8 mouse cellular contexts compared by ENCODE assay signal in genomic region chr17:26620786-26621766, GRCm38 (mm10). TPM values are rescaled to one million over a fixed set of nuclear protein-coding genes. Genes with fewer than 3 reads are reported as not detected.
A peak's percentile ranks its signal among the peaks of the same experiment; 100 is the strongest.
DNase-seq lines count a peak whose midpoint lies in the region; ATAC-seq and TF ChIP-seq lines count a peak whose summit lies in the region.
"Had no signal": no experiment of that assay in that cellular context is flagged by ENCODE, and none has a peak within 500 bp of the region (broad histone marks: within the 10 kb centered on the region; RNA-seq: fewer than 3 reads in every experiment).

No protein-coding gene starts in this region.

- peak overlapping the region; percentile 47; the same call in 1 of the 2 replicates for H3K27ac ChIP-seq in midbrain, postnatal 0 days (ENCODE audit: low read depth, low read length)
- no peak overlapping the region for H3K27ac ChIP-seq in midbrain, embryonic 14.5 days (replicated peaks; ENCODE audit: low read depth, low read length)
- H3K27ac ChIP-seq in bone marrow, adult 2 months (ENCODE audit: control insufficient read depth, insufficient read depth, low read depth, low read length, poor library complexity): peak overlapping the region; percentile 50
- H3K27ac ChIP-seq: liver, embryonic 13.5 days had no signal

- TF ChIP-seq CTCF in midbrain, postnatal 0 days (IDR thresholded peaks at IDR 0.05): no peak
- no peak for TF ChIP-seq CTCF in bone marrow, adult 2 months (IDR thresholded peaks at IDR 0.05; ENCODE audit: control insufficient read depth, insufficient read depth, low read length)

- ATAC-seq in midbrain, postnatal 0 days (ENCODE audit: low FRiP score): no peak
- ATAC-seq in midbrain, embryonic 14.5 days (ENCODE audit: low FRiP score, low TSS enrichment): no peak

- TF ChIP-seq POLR2A in bone marrow, adult 2 months (IDR thresholded peaks at IDR 0.05; ENCODE audit: borderline replicate concordance, control insufficient read depth, low read depth, low read length): no peak

- DNase-seq in midbrain, postnatal 0 days (ENCODE audit: low spot score): peak; percentile 60
- no peak for DNase-seq in midbrain, embryonic 14.5 days
- peak; percentile 21 to 29 for DNase-seq in frontal cortex, postnatal 25 days (ENCODE audit: low spot score in 2 of 2)
- peak; percentile 88 for DNase-seq in kidney, adult 18-20 months
- DNase-seq in lung, postnatal 36 days: peak; percentile 91
- DNase-seq in embryo, embryonic 10 days (ENCODE audit: low spot score): no peak
- DNase-seq: liver, embryonic 13.5 days had no signal

- H3K9ac ChIP-seq in midbrain, postnatal 0 days (replicated peaks; ENCODE audit: low read length, poor library complexity, severe bottlenecking): no peak overlapping the region
- H3K9ac ChIP-seq in midbrain, embryonic 14.5 days (replicated peaks; ENCODE audit: low read length): no peak overlapping the region
- H3K9ac ChIP-seq: liver, embryonic 13.5 days had no signal

- 74% methylated on average over 17 of the region's 17 CpGs for WGBS in midbrain, postnatal 0 days
- 90% methylated on average over 17 of the region's 17 CpGs for WGBS in midbrain, embryonic 14.5 days
- WGBS in bone marrow, adult 2 months: 46% methylated on average over 17 of the region's 17 CpGs

- H3K27me3 ChIP-seq in midbrain, postnatal 0 days (ENCODE audit: insufficient read depth, low read length): no peaks in the 10 kb centered on the region
- no peaks in the 10 kb centered on the region for H3K27me3 ChIP-seq in midbrain, embryonic 14.5 days (ENCODE audit: control insufficient read depth, insufficient read depth, low read length)
- H3K27me3 ChIP-seq: liver, embryonic 13.5 days had no signal

- no peaks in the 10 kb centered on the region for H3K9me3 ChIP-seq in midbrain, postnatal 0 days (ENCODE audit: low read length)
- H3K9me3 ChIP-seq in midbrain, embryonic 14.5 days (ENCODE audit: control insufficient read depth, low read length): no peaks in the 10 kb centered on the region
- H3K9me3 ChIP-seq: liver, embryonic 13.5 days had no signal

- H3K36me3 ChIP-seq in midbrain, postnatal 0 days (ENCODE audit: insufficient read depth, low read length): peaks cover 33% of the 10 kb centered on the region
- H3K36me3 ChIP-seq in midbrain, embryonic 14.5 days (ENCODE audit: control insufficient read depth, insufficient read depth, low read length): peaks cover 66% of the 10 kb centered on the region

- no peak overlapping the region for H3K4me2 ChIP-seq in midbrain, postnatal 0 days (ENCODE audit: low read depth, low read length, poor library complexity, severe bottlenecking)
- no peak overlapping the region for H3K4me2 ChIP-seq in midbrain, embryonic 14.5 days (ENCODE audit: low read length)
- H3K4me2 ChIP-seq: liver, embryonic 13.5 days had no signal

- no peak overlapping the region for H3K4me3 ChIP-seq in midbrain, postnatal 0 days (ENCODE audit: low read depth, low read length)
- H3K4me3 ChIP-seq in midbrain, embryonic 14.5 days (replicated peaks; ENCODE audit: low read depth, low read length): no peak overlapping the region
- no peak overlapping the region for H3K4me3 ChIP-seq in bone marrow, adult 2 months (replicated peaks; ENCODE audit: control insufficient read depth, low read depth, low read length)
- H3K4me3 ChIP-seq: liver, embryonic 13.5 days had no signal

- H3K4me1 ChIP-seq in midbrain, postnatal 0 days (ENCODE audit: insufficient read depth, low read length): no peaks in the 10 kb centered on the region
- no peaks in the 10 kb centered on the region for H3K4me1 ChIP-seq in midbrain, embryonic 14.5 days (ENCODE audit: control insufficient read depth, insufficient read depth, low read length)
- peaks cover 10% of the 10 kb centered on the region for H3K4me1 ChIP-seq in bone marrow, adult 2 months (ENCODE audit: control insufficient read depth, insufficient read depth, low read length)

RNA-seq across cellular contexts. Expression of gene Atp6v0e, which starts 42.0 kb away (rescaled TPM):
- 45.0 and 85.3 TPM in 2 replicates for total RNA-seq in midbrain, postnatal 0 days (2014; rRNA removed)
- 80.6 and 86.8 TPM in 2 replicates for polyA plus RNA-seq in midbrain, postnatal 0 days (2015; fragmentation: Nextera tagmentation; extraction: Ambion mirVana)
- 85.5 and 90.5 TPM in 2 replicates for polyA plus RNA-seq in midbrain, embryonic 14.5 days (2014; fragmentation: Nextera tagmentation; extraction: Ambion mirVana)
- polyA plus RNA-seq in bone marrow, adult 2 months (2011; ENCODE audit: insufficient read depth, insufficient read length, low replicate concordance, missing spikeins): 80.6 and 112 TPM in 2 replicates

RNA-seq across cellular contexts. Expression of gene Dusp1, which starts 59.1 kb away (rescaled TPM):
- 42.0 and 46.8 TPM in 2 replicates for total RNA-seq in midbrain, postnatal 0 days (2014; rRNA removed)
- 25.5 and 26.0 TPM in 2 replicates for polyA plus RNA-seq in midbrain, postnatal 0 days (2015; fragmentation: Nextera tagmentation; extraction: Ambion mirVana)
- 44.2 and 45.8 TPM in 2 replicates for polyA plus RNA-seq in midbrain, embryonic 14.5 days (2014; fragmentation: Nextera tagmentation; extraction: Ambion mirVana)
- 26.8 and 37.7 TPM in 2 replicates for polyA plus RNA-seq in bone marrow, adult 2 months (2011; ENCODE audit: insufficient read depth, insufficient read length, low replicate concordance, missing spikeins)

RNA-seq across cellular contexts. Expression of gene Ergic1, which starts 59.8 kb away (rescaled TPM):
- total RNA-seq in midbrain, postnatal 0 days (2014; rRNA removed): 202 and 216 TPM in 2 replicates
- 99.6 and 103 TPM in 2 replicates for polyA plus RNA-seq in midbrain, postnatal 0 days (2015; fragmentation: Nextera tagmentation; extraction: Ambion mirVana)
- polyA plus RNA-seq in midbrain, embryonic 14.5 days (2014; fragmentation: Nextera tagmentation; extraction: Ambion mirVana): 117 and 129 TPM in 2 replicates
- polyA plus RNA-seq in bone marrow, adult 2 months (2011; ENCODE audit: insufficient read depth, insufficient read length, low replicate concordance, missing spikeins): 9.8 and 23.4 TPM in 2 replicates

Comparison
In these comparisons a context has a peak if more than half of its experiments do, and no peak if none do; other contexts are left out.
1. DNase-seq: peak in midbrain, postnatal 0 days (single experiment), frontal cortex, postnatal 25 days (2 of 2), kidney, adult 18-20 months (single experiment) and lung, postnatal 36 days (single experiment); none in midbrain, embryonic 14.5 days (single experiment) and embryo, embryonic 10 days (single experiment).